Comparison of ENCODE assay signal across 8 mouse cellular contexts in the genomic region with DNA sequence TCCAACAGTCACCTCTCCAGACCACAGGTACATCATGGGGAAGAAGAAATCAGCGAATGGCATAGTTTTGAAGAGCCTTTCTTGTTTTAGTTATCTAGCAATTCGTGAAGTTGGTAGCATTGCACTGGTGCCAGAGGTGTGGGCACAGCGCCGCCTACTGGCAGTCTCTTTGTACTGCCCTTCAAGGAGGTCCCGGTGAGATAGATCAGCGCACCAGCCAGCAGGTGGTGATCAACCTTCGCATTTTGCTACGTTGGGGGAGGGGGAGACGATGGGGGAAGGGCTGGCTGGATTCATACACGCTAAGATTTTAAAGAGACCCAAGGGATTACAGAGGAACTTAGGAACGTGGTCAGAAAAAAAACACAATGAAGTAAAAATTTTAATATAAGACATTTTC.
DNase-seq lines count a peak whose midpoint lies in the region; ATAC-seq lines count a peak whose summit lies in the region.

No protein-coding gene starts in this region.

- ATAC-seq in embryonic facial prominence, embryonic 13.5 days (ENCODE audit: insufficient number of reproducible peaks, insufficient read depth, low FRiP score, low TSS enrichment, low read depth) = no peak
- 0 out of 2 replicates have a peak, but pooled peaks have one; percentile 18 for ATAC-seq in heart, embryonic 11.5 days (replicated peaks; ENCODE audit: insufficient number of reproducible peaks, low FRiP score, low TSS enrichment)
- ATAC-seq in kidney, embryonic 14.5 days (ENCODE audit: low FRiP score, low TSS enrichment) = peak; percentile 81
- ATAC-seq in limb, embryonic 13.5 days (ENCODE audit: low FRiP score, low read depth) = peak; percentile 81; the same call in 1 of the 2 replicates

- H3K4me1 ChIP-seq in embryonic facial prominence, embryonic 13.5 days = no peaks in the 10 kb centered on the region
- H3K4me1 ChIP-seq in heart, embryonic 11.5 days (ENCODE audit: control insufficient read depth, insufficient read depth, low read length) = no peaks in the 10 kb centered on the region
- H3K4me1 ChIP-seq in kidney, embryonic 14.5 days (ENCODE audit: control insufficient read depth, insufficient read depth, low read length) = 0 out of 2 replicates have a peak, but pooled peaks cover 2% of the 10 kb centered on the region
- H3K4me1 ChIP-seq in limb, embryonic 13.5 days = peaks cover 6% of the 10 kb centered on the region; the same call in 1 of the 2 replicates

- H3K4me3 ChIP-seq in embryonic facial prominence, embryonic 13.5 days = no peak overlapping the region
- H3K4me3 ChIP-seq in heart, embryonic 11.5 days (ENCODE audit: low read depth, low read length) = no peak overlapping the region
- H3K4me3 ChIP-seq in kidney, embryonic 14.5 days (ENCODE audit: low read length) = no peak overlapping the region
- H3K4me3 ChIP-seq in limb, embryonic 13.5 days = no peak overlapping the region

- peak; percentile 88 for DNase-seq in A20 (ENCODE audit: low read depth, low spot score)
- DNase-seq in adrenal gland, postnatal 4 days (ENCODE audit: low spot score in 2 of 2) = peak; percentile 51 to 56
- peak; percentile 78 for DNase-seq in naive thymus-derived CD4-positive, alpha-beta T cell, adult 2 months (ENCODE audit: low read depth)
- peak; percentile 70 to 89 for DNase-seq in spleen, postnatal 4 days (ENCODE audit: low spot score in 2 of 2)

- no peak overlapping the region for H3K9ac ChIP-seq in embryonic facial prominence, embryonic 13.5 days
- no peak overlapping the region for H3K9ac ChIP-seq in heart, embryonic 11.5 days (ENCODE audit: low read depth, low read length)
- H3K9ac ChIP-seq in kidney, embryonic 14.5 days (ENCODE audit: low read depth, low read length) = no peak overlapping the region
- H3K9ac ChIP-seq in limb, embryonic 13.5 days = no peak overlapping the region

- no peak overlapping the region for H3K27ac ChIP-seq in embryonic facial prominence, embryonic 13.5 days
- H3K27ac ChIP-seq in heart, embryonic 11.5 days (ENCODE audit: low read depth, low read length) = no peak overlapping the region
- no peak overlapping the region for H3K27ac ChIP-seq in kidney, embryonic 14.5 days (ENCODE audit: low read depth, low read length)
- no peak overlapping the region for H3K27ac ChIP-seq in limb, embryonic 13.5 days

- no peaks in the 10 kb centered on the region for H3K36me3 ChIP-seq in embryonic facial prominence, embryonic 13.5 days
- no peaks in the 10 kb centered on the region for H3K36me3 ChIP-seq in heart, embryonic 11.5 days (ENCODE audit: control insufficient read depth, insufficient read depth, low read length)
- H3K36me3 ChIP-seq in kidney, embryonic 14.5 days (ENCODE audit: control insufficient read depth, insufficient read depth, low read length) = no peaks in the 10 kb centered on the region
- H3K36me3 ChIP-seq in limb, embryonic 13.5 days = no peaks in the 10 kb centered on the region

- peak overlapping the region; percentile 5; the same call in 1 of the 2 replicates for H3K4me2 ChIP-seq in embryonic facial prominence, embryonic 13.5 days
- no peak overlapping the region for H3K4me2 ChIP-seq in heart, embryonic 11.5 days
- H3K4me2 ChIP-seq in kidney, embryonic 14.5 days (replicated peaks; ENCODE audit: low read depth, low read length) = no peak overlapping the region
- no peak overlapping the region for H3K4me2 ChIP-seq in limb, embryonic 13.5 days (replicated peaks)

- H3K27me3 ChIP-seq in embryonic facial prominence, embryonic 13.5 days = no peaks in the 10 kb centered on the region
- no peaks in the 10 kb centered on the region for H3K27me3 ChIP-seq in heart, embryonic 11.5 days (ENCODE audit: control insufficient read depth, insufficient read depth, low read length)
- H3K27me3 ChIP-seq in kidney, embryonic 14.5 days (ENCODE audit: control insufficient read depth, insufficient read depth, low read length) = no peaks in the 10 kb centered on the region
- 0 out of 2 replicates have a peak, but pooled peaks cover 2% of the 10 kb centered on the region for H3K27me3 ChIP-seq in limb, embryonic 13.5 days

- H3K9me3 ChIP-seq in embryonic facial prominence, embryonic 13.5 days = no peaks in the 10 kb centered on the region
- H3K9me3 ChIP-seq in heart, embryonic 11.5 days (replicated peaks; ENCODE audit: control insufficient read depth, low read length) = no peaks in the 10 kb centered on the region
- no peaks in the 10 kb centered on the region for H3K9me3 ChIP-seq in kidney, embryonic 14.5 days (ENCODE audit: control insufficient read depth, low read length)
- no peaks in the 10 kb centered on the region for H3K9me3 ChIP-seq in limb, embryonic 13.5 days

- WGBS in embryonic facial prominence, embryonic 13.5 days = 3% methylated on average over 11 of the region's 11 CpGs
- WGBS in heart, embryonic 11.5 days (ENCODE audit: insufficient replicate concordance) = 3% methylated on average over 11 of the region's 11 CpGs
- WGBS in kidney, embryonic 14.5 days = 3% methylated on average over 11 of the region's 11 CpGs
- WGBS in limb, embryonic 13.5 days = 2% methylated on average over 11 of the region's 11 CpGs
